Mouse (Mus musculus) cortical plate, adult 2 months (tissue): ENCODE data around the gene Spns3. TPM values are rescaled to one million over a fixed set of nuclear protein-coding genes. Genes with fewer than 3 reads are reported as not detected.

Experiments
- H3K27ac ChIP-seq: fragments of 200-500 bp; 2 replicates; pipeline ENCODE4 v1.5.1; 2012; ENCODE audit warnings: low read length, control low read depth, inconsistent platforms; ENCODE audit not compliant: insufficient read depth
- H3K4me1 ChIP-seq: fragments of 200-500 bp; 2 replicates; pipeline ENCODE4 v1.6.1; 2011; ENCODE audit warnings: low read length; ENCODE audit not compliant: control insufficient read depth, insufficient read depth
- H3K4me3 ChIP-seq: fragments of 200-500 bp; 2 replicates; pipeline ENCODE4 v1.5.1; 2011; ENCODE audit warnings: mild to moderate bottlenecking, low read length, control low read depth; ENCODE audit not compliant: insufficient read depth
- CTCF ChIP-seq: fragments of 200-500 bp; IDR thresholded peaks from 2 replicates; pipeline ENCODE4 v1.5.1; 2011; ENCODE audit warnings: mild to moderate bottlenecking, control low read depth, low read length; ENCODE audit not compliant: insufficient read depth; ENCODE audit errors: extremely low read depth
- POLR2A ChIP-seq: fragments of 200-500 bp; IDR thresholded peaks from 2 replicates; pipeline ENCODE4 v1.6.1; 2011; ENCODE audit warnings: mild to moderate bottlenecking, low read length, control low read depth; ENCODE audit not compliant: insufficient read depth; ENCODE audit errors: extremely low read depth
- polyA plus RNA-seq: library from polyadenylated mRNA; depleted of rRNA; stranded (reverse); fragments of >200 nt; gene quantifications from 2 replicates; pipeline ENCODE4 v1.2.3, GENCODE M21; 2012

Spns3 gene
- polyA plus RNA-seq, 1 experiment = 0.33 TPM

- Histone ChIP-seq H3K4me3 (no peak overlapping the region), H3K27ac (no peak overlapping the region), H3K4me1 (peaks cover 6% of the 10 kb centered on the region)
- TF ChIP-seq CTCF (no peak), POLR2A (no peak)
These were observed 46.8 kb downstream of the Spns3 start for GRCm38 (mm10) chr11:72503501-72503921.

GRCm38 (mm10) chr11:72502236-72502635, 48.1 kb downstream of the Spns3 start:
- H3K27ac ChIP-seq = no peak overlapping the region

GRCm38 (mm10) chr11:72501426-72502002, 48.8 kb downstream of the Spns3 start:
- Histone ChIP-seq H3K4me3 (no peak overlapping the region), H3K27ac (no peak overlapping the region; the same call in 1 of the 2 replicates), H3K4me1 (peaks cover 6% of the 10 kb centered on the region)
- TF ChIP-seq POLR2A (no peak), CTCF (no peak)

More at GRCm38 (mm10) chr11:72502236-72502635, 48.1 kb downstream of the Spns3 start:
- Histone ChIP-seq H3K4me3 (no peak overlapping the region), H3K4me1 (peaks cover 6% of the 10 kb centered on the region)
- peak; percentile 63 for TF ChIP-seq POLR2A
- no peak for TF ChIP-seq CTCF

- no peak overlapping the region for H3K27ac ChIP-seq
- no peak for TF ChIP-seq POLR2A
- no peak for TF ChIP-seq CTCF
- H3K4me3 ChIP-seq = no peak overlapping the region
- H3K4me1 ChIP-seq = peaks cover 6% of the 10 kb centered on the region
These were observed 50.2 kb downstream of the Spns3 start for GRCm38 (mm10) chr11:72500139-72500538.

GRCm38 (mm10) chr11:72497367-72497766, 52.9 kb downstream of the Spns3 start:
- no peak overlapping the region for H3K4me3 ChIP-seq
- H3K4me1 ChIP-seq = peaks cover 5% of the 10 kb centered on the region; the same call in 1 of the 2 replicates
- TF ChIP-seq POLR2A (no peak), CTCF (no peak)
- no peak overlapping the region for H3K27ac ChIP-seq

- no peak overlapping the region for H3K27ac ChIP-seq
- no peak overlapping the region for H3K4me3 ChIP-seq
- peaks cover 5% of the 10 kb centered on the region; the same call in 1 of the 2 replicates for H3K4me1 ChIP-seq
- TF ChIP-seq CTCF = no peak
- TF ChIP-seq POLR2A = no peak
These were observed 53.5 kb downstream of the Spns3 start for GRCm38 (mm10) chr11:72496775-72497174.

GRCm38 (mm10) chr11:72496066-72496465, 54.2 kb downstream of the Spns3 start:
- Histone ChIP-seq H3K27ac (no peak overlapping the region), H3K4me1 (peaks cover 2% of the 10 kb centered on the region; the same call in 1 of the 2 replicates), H3K4me3 (no peak overlapping the region)
- TF ChIP-seq POLR2A = no peak
- TF ChIP-seq CTCF = no peak

GRCm38 (mm10) chr11:72494046-72494988, 56.0 kb downstream of the Spns3 start:
- Histone ChIP-seq H3K27ac (no peak overlapping the region; the same call in 1 of the 2 replicates), H3K4me3 (no peak overlapping the region), H3K4me1 (peaks cover 2% of the 10 kb centered on the region; the same call in 1 of the 2 replicates)
- TF ChIP-seq CTCF (no peak), POLR2A (no peak)

GRCm38 (mm10) chr11:72491130-72491960, 59.0 kb downstream of the Spns3 start:
- Histone ChIP-seq H3K4me3 (no peak overlapping the region), H3K4me1 (peaks cover 4% of the 10 kb centered on the region; the same call in 1 of the 2 replicates), H3K27ac (no peak overlapping the region)
- TF ChIP-seq POLR2A = no peak
- TF ChIP-seq CTCF = no peak
